Mouse (Mus musculus): ENCODE results near the gene Nebl. TPM values are rescaled to one million over a fixed set of nuclear protein-coding genes. Genes with fewer than 3 reads are reported as not detected.

The Nebl gene
- polyA plus RNA-seq, 1 experiment from 2014 or later, result 5.1 TPM

DNA sequence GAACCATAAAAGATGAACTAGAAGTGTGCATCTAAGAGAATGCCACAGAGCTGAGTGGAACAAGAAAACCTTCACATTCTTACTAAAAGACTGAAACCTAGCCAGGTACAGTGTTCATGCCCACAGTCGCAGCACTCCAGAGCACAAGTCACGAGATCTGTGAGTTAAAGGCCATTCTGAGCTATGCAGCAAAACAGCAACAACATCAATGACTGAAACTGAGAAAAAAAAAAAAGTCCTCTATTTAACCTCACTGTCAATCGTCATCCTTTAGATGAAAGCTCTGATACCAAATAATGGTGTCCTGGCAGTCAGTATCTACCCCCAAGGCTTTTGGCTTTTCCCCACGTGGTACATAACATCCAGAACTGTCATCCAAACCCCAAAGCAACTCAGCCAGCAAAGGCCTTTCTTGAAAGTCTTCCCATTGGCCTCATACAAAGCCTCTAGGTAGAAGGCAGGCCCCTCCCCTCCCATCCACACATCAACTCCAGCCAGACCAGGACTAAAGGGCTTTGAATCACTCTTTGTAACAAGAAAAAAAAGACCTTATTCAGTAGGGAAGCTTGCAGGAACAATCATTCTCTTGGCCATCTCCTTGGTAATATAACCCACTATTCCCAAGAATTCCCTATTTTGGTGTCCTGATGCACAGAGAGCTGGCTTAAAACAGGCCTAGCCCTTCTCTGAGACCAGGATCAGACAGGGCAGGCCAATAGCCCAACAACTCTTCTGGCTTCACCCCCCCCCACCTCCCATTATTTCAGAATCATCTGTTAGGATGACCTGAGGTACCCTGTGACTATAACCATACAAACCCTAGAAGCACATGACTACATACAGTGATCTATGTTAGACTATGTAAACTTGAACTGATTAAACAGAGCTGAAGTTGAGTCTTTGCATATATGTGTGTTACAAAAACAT, 32.8 kb downstream of the Nebl start:
- H3K27ac ChIP-seq, result no peak overlapping the region
- no peaks in the 10 kb centered on the region for H3K36me3 ChIP-seq (ENCODE audit: insufficient read depth, low read length)
- no peak for TF ChIP-seq CTCF (IDR thresholded peaks at IDR 0.05; ENCODE audit: low read depth)
- no peaks in the 10 kb centered on the region for H3K4me1 ChIP-seq (replicated peaks; ENCODE audit: insufficient read depth, low read length)
- ATAC-seq (replicated peaks; ENCODE audit: low FRiP score, low read depth) (no peak), DNase-seq (ENCODE audit: low spot score) (no peak)
- 71% methylated on average over 4 of the region's 4 CpGs for WGBS
- H3K27me3 ChIP-seq (ENCODE audit: insufficient read depth, low read length), result no peaks in the 10 kb centered on the region
- no peak overlapping the region for H3K9ac ChIP-seq (ENCODE audit: low read depth, low read length)
- H3K4me3 ChIP-seq (replicated peaks; ENCODE audit: low read depth, low read length), result no peak overlapping the region
- H3K4me2 ChIP-seq (ENCODE audit: low read length), result no peak overlapping the region
- H3K9me3 ChIP-seq (replicated peaks; ENCODE audit: low read length), result no peaks in the 10 kb centered on the region

- Histone ChIP-seq H3K4me1 (replicated peaks; ENCODE audit: insufficient read depth, low read length) (no peaks in the 10 kb centered on the region), H3K27me3 (ENCODE audit: insufficient read depth, low read length) (no peaks in the 10 kb centered on the region), H3K4me3 (replicated peaks; ENCODE audit: low read depth, low read length) (no peak overlapping the region), H3K9ac (ENCODE audit: low read depth, low read length) (no peak overlapping the region), H3K9me3 (replicated peaks; ENCODE audit: low read length) (no peaks in the 10 kb centered on the region), H3K27ac (no peak overlapping the region), H3K36me3 (ENCODE audit: insufficient read depth, low read length) (no peaks in the 10 kb centered on the region), H3K4me2 (ENCODE audit: low read length) (no peak overlapping the region)
- WGBS, result 87% methylated on average over 2 of the region's 2 CpGs
- ATAC-seq (replicated peaks; ENCODE audit: low FRiP score, low read depth), result no peak
- DNase-seq (ENCODE audit: low spot score), result no peak
- TF ChIP-seq CTCF (IDR thresholded peaks at IDR 0.05; ENCODE audit: low read depth), result no peak
Measured at GRCm38 (mm10) chr2:17692926-17693325, 38.3 kb downstream of the Nebl start.

DNA sequence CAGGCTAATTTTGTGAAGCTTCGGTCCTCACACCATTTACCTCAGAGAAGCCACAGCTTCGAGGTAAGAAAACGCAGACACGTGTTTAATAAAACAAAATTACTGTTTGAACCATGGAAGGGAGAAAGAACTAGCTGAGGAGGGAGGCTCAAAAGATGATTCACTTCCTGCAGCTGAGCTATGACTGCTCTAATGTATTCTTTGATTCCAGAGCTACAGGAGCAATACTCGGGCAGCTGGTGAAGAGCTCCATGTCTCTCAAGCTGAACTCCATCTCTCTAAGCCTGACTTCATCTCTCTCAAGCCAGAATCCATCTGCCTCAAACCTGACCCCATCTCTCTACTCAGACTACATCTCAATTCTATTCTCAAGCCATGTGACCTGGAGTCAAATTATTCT, 41.0 kb downstream of the Nebl start:
- H3K4me2 ChIP-seq (ENCODE audit: low read length), result no peak overlapping the region
- TF ChIP-seq CTCF (IDR thresholded peaks at IDR 0.05; ENCODE audit: low read depth), result no peak
- no peaks in the 10 kb centered on the region for H3K36me3 ChIP-seq (ENCODE audit: insufficient read depth, low read length)
- no peak for ATAC-seq (replicated peaks; ENCODE audit: low FRiP score, low read depth)
- no peaks in the 10 kb centered on the region for H3K9me3 ChIP-seq (replicated peaks; ENCODE audit: low read length)
- no peaks in the 10 kb centered on the region for H3K27me3 ChIP-seq (ENCODE audit: insufficient read depth, low read length)
- no peak for DNase-seq (ENCODE audit: low spot score)
- no peak overlapping the region for H3K4me3 ChIP-seq (replicated peaks; ENCODE audit: low read depth, low read length)
- no peaks in the 10 kb centered on the region for H3K4me1 ChIP-seq (replicated peaks; ENCODE audit: insufficient read depth, low read length)
- H3K9ac ChIP-seq (ENCODE audit: low read depth, low read length), result no peak overlapping the region
- H3K27ac ChIP-seq, result no peak overlapping the region
- 77% methylated on average over 5 of the region's 5 CpGs for WGBS

DNA sequence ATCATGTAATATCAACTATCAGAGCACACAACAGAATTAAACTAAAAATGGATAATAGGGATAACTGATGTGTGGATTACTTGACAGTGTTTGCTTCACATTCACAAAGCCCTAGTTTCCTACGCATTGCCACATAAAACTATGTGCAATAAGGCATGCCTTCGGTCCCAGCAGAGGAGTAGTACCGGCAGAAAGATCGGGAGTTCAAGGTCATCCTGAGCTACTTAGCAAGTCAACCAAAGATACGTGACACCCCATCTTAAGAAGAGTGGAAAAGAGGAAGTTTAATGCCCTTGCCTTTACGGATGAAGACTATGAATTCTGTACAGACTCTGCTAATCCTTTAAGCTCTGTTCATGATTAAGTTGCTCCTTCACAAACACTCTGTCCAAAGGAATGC, 44.1 kb downstream of the Nebl start:
- DNase-seq (ENCODE audit: low spot score) (no peak), ATAC-seq (replicated peaks; ENCODE audit: low FRiP score, low read depth) (no peak)
- H3K9me3 ChIP-seq (replicated peaks; ENCODE audit: low read length), result no peaks in the 10 kb centered on the region
- H3K27me3 ChIP-seq (ENCODE audit: insufficient read depth, low read length), result no peaks in the 10 kb centered on the region
- no peak overlapping the region for H3K27ac ChIP-seq
- no peak overlapping the region for H3K9ac ChIP-seq (ENCODE audit: low read depth, low read length)
- H3K36me3 ChIP-seq (ENCODE audit: insufficient read depth, low read length), result no peaks in the 10 kb centered on the region
- H3K4me2 ChIP-seq (ENCODE audit: low read length), result no peak overlapping the region
- H3K4me1 ChIP-seq (replicated peaks; ENCODE audit: insufficient read depth, low read length), result no peaks in the 10 kb centered on the region
- no peak overlapping the region for H3K4me3 ChIP-seq (replicated peaks; ENCODE audit: low read depth, low read length)
- TF ChIP-seq CTCF (IDR thresholded peaks at IDR 0.05; ENCODE audit: low read depth), result no peak
- 83% methylated on average over 6 of the region's 6 CpGs for WGBS

DNA sequence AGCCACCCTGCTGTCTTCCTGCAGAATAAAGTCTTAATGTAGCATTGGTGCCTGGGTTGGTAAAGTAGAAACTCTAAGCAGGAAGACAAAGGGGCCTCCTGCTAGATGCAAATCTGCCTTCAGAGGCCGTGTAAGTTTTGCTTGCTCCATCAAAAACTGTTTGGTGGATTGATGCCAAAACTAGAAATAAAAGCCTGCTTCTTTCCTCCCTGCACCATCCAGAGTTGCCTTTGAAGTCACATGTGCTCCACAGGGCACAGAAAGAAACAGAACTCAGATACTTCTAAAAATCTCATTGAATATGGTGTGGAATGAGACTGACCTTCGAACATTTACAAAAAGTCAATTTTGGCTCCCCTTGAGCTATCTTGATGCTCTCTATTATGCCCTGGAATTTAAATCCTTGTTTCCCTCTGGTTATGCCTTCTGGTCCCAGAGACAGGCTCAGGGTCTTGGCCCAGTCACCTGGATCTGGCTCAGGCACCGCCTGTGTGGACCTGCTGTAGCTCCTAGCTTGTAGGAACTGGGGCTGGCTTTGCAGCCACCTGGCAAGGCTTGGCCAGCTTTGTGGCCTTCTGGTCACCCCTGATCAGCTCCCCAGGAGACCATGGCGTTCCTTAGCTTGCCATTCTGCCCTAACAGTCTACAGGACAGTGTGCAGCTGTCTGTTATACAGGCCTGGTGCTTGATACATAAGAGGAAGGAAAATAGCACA, 47.8 kb downstream of the Nebl start:
- no peak overlapping the region for H3K27ac ChIP-seq
- no peaks in the 10 kb centered on the region for H3K4me1 ChIP-seq (replicated peaks; ENCODE audit: insufficient read depth, low read length)
- no peaks in the 10 kb centered on the region for H3K27me3 ChIP-seq (ENCODE audit: insufficient read depth, low read length)
- 58% methylated on average over 4 of the region's 4 CpGs for WGBS
- no peak for TF ChIP-seq CTCF (IDR thresholded peaks at IDR 0.05; ENCODE audit: low read depth)
- no peak overlapping the region for H3K4me3 ChIP-seq (replicated peaks; ENCODE audit: low read depth, low read length)
- no peaks in the 10 kb centered on the region for H3K36me3 ChIP-seq (ENCODE audit: insufficient read depth, low read length)
- no peak overlapping the region for H3K4me2 ChIP-seq (ENCODE audit: low read length)
- H3K9me3 ChIP-seq (replicated peaks; ENCODE audit: low read length), result no peaks in the 10 kb centered on the region
- H3K9ac ChIP-seq (ENCODE audit: low read depth, low read length), result no peak overlapping the region
- no peak for DNase-seq (ENCODE audit: low spot score)
- no peak for ATAC-seq (replicated peaks; ENCODE audit: low FRiP score, low read depth)

- no peak overlapping the region for H3K4me2 ChIP-seq (ENCODE audit: low read length)
- WGBS, result 84% methylated on average over 10 of the region's 10 CpGs
- no peak overlapping the region for H3K4me3 ChIP-seq (replicated peaks; ENCODE audit: low read depth, low read length)
- H3K9ac ChIP-seq (ENCODE audit: low read depth, low read length), result no peak overlapping the region
- H3K4me1 ChIP-seq (replicated peaks; ENCODE audit: insufficient read depth, low read length), result no peaks in the 10 kb centered on the region
- H3K27ac ChIP-seq, result no peak overlapping the region
- no peak for TF ChIP-seq CTCF (IDR thresholded peaks at IDR 0.05; ENCODE audit: low read depth)
- no peak for DNase-seq (ENCODE audit: low spot score)
- no peaks in the 10 kb centered on the region for H3K27me3 ChIP-seq (ENCODE audit: insufficient read depth, low read length)
- H3K36me3 ChIP-seq (ENCODE audit: insufficient read depth, low read length), result no peaks in the 10 kb centered on the region
- no peak for ATAC-seq (replicated peaks; ENCODE audit: low FRiP score, low read depth)
- no peaks in the 10 kb centered on the region for H3K9me3 ChIP-seq (replicated peaks; ENCODE audit: low read length)
Measured at GRCm38 (mm10) chr2:17672156-17672555, 59.1 kb downstream of the Nebl start.

Data from kidney, postnatal 0 days (tissue).